Mouse (Mus musculus): ENCODE measurements around the gene Spns1.
"Not testable (repeated sequence)": the region's sequence is repeated elsewhere in the genome, so short reads cannot be mapped to it uniquely, and the experiment has no call there.

Gene Spns1

DNA sequence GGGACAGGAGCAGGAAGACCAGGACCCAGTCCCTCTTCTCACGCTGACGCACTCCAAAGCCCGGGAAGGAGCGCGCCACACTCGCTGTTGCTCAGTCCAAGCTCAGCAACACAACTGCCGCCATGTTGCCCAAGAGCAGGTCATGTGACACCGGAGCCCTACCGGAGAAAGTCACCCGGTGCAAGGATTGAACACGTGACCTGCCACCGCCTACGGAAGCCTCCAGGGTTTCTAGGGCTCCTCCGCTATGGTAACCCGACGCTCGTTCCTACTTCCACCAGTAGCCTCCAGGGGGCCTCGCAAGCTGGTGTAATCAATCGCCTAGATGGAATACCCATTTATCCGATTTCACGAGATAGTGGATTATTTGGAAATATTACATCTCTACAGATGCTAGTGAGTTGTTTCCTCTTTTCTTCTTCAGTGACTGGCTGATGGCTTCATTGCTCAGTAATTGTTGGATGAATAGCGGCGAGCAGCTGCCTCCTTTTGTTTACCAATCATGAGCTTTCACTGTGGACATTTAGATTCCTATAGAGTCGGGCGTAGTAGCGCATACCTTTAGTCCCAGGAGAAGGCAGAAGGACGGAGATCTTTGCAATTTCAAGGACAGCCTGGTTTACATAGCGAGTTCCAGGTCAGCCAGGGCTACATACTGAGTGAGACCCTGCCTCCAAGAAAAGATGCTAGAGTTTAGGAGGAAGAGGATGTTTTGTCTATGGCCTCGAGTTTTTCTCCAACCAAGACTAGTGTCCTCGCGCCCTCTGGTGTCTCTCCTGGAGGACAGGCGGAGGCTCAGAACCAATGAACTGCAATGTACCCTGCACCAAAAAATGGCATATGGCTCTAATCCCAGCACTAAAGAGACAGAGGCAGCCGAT, at the start of gene Spns1:
Gene Spns1, minus strand, starts transcription at position 173 of the 881 bp plus-strand sequence.
- peak; percentile 89 for DNase-seq (ENCODE audit: low spot score)

DNA sequence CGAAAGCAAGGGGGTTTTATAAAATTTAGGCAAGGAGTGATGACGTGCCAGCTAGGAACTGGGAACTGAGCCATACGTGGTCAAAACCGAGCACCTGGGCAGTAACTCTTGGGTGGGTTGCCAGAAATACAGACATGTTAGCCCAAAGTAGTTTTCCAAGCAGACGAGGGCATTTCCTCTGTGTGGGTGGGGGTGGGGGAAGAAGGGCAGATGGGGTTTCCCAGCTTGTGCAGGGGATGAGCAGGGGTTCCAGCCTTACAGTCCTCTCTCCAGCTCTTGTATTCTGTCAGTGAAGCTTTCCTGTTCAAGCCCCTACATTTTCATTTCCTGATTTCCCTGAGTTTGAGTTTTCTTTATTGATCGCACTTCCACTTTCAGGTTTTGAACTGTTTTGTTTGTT, 46.9 kb upstream of the Spns1 start:
- DNase-seq (ENCODE audit: low spot score): no peak

DNA sequence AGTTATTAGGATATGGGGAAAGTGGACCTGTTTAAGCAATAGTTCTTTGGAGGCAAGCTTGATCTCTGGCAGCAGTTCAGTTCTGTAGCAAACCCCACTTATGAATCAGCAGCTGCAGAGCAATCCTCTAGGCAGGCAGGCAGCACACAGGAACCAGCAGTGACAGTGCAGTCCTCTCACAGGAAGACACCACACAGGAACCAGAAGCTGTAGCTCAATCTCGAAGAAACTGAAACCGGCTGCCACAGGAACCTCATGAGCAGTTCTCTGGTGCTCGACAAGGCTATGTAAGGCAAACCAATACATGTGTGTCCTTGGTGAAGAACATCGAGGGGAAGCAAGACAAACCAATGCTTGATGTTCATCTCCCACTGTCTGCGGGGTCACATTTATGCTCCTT, 44.5 kb upstream of the Spns1 start:
- DNase-seq (ENCODE audit: low spot score): no peak

DNA sequence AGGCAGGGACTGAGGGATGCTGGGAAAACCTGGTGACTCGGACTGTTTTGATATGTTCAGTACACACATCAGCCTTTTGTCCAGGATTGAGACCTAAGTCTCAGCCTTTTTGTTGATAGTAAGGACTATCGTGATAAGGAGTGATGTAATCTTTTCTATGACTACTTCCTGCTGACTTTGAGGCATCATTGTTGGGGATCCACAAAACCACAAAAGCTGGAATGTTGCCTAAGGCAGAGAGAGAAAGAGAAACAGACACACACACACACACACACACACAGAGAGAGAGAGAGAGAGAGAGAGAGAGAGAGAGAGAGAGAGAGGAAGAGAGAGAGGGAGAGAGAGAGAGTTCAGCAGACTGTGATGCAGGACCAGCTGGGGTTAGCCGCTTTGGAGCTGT, 41.2 kb upstream of the Spns1 start:
- DNase-seq (ENCODE audit: low spot score): no peak

DNA sequence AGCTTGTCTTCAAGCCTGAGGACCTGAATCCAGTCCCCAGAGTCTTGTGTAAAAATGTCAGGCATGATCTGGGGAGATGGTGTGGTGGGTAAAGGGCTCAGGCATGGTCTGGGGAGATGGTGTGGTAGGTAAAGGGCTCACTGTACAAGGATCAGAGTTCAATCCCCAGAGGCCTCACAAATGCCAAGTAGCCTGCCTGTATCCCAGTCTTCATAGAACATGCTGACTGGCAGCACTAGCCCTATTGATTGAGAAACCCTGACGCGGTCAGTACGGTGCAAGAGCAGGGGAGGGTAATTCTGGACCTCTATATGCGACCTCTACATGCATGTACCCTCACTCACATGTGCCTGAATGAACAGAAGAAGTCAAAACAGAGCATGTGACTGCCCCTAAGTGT, 40.4 kb upstream of the Spns1 start:
- no peak for DNase-seq (ENCODE audit: low spot score)

DNA sequence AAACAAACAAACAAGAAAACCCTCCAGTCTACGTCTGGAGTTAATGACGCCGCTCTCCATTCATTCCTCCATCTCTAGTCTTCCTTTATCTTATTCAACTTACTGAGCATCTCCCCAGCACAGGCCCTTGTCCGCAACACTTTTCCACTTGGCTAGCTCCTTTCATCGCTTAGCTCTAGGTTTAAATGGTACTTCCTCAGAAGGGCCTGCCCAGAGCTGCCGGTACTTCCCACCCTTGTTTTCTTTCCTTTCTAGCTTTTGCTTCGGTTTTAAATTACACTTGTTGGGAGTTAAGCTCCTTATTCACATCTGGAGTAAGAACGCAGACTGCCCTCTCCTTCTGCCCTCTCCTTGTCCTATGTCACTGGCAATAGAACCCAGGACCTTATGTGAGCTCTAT, 39.8 kb upstream of the Spns1 start:
- no peak for DNase-seq (ENCODE audit: low spot score)

DNA sequence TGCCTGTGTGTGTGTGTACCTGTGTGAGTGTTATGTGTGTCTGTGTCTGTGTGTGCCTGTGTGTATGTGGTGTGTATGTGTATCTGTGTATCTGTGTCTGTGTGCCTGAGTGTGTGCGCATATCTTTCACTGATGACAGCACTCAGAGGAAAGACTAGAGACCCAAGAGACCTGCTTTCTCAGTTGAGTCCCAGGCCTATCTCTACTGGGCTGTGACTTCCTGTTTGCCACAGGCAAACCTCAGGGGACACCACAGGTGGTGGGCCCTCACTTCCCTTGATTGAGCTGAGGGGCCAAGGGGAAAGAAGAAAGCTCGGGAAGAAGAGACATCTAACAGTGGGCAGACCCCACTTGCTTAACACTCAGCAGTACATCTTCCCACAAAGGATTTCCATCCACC, 39.4 kb upstream of the Spns1 start:
- no peak for DNase-seq (ENCODE audit: low spot score)

DNA sequence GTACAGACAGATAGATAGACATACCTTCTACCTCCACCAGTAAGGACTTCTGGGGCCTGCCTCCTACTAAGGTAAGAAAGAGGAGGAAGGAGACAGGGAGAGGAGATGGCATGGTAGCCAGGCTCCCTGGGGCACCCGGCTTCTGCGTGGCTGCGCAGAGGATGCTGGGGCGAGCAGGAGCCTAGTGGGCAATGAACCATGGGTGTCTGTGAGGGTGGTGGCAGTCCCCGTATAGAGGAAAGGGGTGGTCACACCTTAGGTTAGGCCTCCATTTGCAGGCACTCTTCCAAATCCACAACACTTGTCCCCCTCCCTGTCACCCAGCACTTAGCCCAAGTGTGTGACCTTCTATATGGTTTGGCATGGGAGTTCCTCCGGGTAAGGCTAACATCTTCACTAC, 37.5 kb upstream of the Spns1 start, which contains the start of gene Cd19:
Gene Cd19, minus strand, starts transcription at position 165 of the 400 bp plus-strand sequence.
- no peak for DNase-seq (ENCODE audit: low spot score)

DNA sequence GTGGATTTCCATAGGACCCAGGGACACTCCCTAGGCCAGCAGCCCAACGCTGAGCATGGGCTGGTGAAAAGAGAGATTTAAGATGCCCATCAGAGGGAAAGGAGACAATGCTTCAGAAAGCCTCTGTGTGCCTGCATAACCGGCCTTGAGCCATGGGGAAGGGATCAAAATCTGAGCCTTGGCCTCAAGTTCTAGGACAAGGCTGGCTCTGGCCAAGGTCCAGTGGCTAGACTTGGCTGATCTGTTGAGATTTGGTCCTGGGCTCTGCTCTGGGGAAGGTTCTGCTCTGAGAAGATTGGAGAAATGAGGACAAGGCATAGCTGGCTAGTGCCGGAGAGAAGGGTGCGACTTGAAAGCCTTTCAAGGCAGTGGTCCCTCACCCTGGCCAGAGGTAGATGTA, 33.8 kb upstream of the Spns1 start:
- no peak for DNase-seq (ENCODE audit: low spot score)

DNA sequence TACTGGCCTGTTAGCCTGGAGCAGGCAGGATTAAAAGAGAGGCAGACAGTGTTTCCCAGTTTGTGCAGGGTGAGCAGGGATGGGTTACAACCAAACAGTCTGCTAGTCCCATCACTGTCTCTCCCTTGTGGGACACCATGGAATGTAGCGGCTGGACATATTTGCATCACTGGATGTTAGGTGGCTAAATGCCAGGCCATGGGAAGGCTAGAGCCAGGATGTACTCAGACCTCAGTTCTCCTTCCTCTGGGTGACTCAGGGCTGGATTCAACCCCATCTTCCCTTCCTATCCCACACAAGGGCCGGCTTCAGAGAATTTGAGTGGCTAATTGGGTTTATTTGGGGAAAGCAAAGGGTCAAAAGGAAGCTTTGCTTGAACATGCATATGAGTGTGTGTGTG, 31.4 kb upstream of the Spns1 start:
- no peak for DNase-seq (ENCODE audit: low spot score)

DNA sequence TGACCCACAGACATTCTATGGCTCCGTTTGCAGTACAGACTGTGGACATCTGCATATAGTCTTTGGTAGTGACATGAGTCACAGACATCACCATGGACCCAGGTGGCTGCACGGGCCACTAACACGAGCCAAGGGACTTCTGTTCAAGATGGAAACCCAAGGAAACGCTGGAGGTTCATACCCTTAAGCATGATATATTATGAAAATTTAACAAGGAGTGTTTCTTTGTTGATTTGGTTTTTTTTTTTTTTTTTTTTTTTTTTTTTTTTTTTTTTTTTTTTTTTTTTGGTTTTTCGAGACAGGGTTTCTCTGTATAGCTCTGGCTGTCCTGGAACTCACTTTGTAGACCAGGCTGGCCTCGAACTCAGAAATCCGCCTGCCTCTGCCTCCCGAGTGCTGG, 25.3 kb upstream of the Spns1 start:
- not testable (repeated sequence) for DNase-seq (ENCODE audit: low spot score)

DNA sequence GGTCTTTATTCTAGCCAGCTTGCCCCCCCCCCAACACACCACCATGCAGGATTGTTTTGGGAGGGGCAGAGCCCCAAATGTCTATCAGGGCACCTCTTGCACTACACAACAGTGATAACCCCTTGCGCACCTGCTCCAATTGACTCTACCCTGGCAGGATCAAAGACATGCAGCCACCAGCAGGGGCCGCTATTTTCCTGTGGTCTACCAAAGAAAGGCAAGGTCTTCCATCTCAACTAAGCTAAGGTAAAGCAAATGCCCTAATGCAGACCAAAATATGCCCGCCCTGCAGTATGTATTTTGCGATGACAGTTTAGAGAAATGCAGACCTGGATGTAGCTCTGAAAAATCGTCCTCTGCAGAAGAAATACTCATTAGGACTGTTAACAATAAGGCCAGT, 22.3 kb upstream of the Spns1 start:
- peak; percentile 84 for DNase-seq (ENCODE audit: low spot score)

DNA sequence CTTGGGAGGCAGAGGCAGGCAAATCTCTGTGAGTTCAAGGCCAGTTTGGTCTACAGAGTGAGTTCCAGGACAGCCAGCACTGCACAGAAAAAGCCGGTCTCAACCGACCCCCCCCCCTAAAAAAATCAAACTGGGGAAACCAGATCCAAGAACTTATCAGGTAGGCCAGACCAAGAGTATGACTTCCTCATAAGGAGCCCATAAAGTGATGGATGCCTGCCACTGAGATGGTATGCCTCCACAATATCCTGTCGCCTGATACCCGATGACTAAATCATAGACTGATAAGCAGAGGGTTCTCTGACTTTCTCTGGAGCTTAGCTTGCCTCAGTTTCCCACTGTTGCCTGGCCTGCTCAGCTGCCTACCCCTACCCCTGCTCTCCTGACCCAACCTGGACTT, 20.6 kb upstream of the Spns1 start:
- DNase-seq (ENCODE audit: low spot score): no peak

DNA sequence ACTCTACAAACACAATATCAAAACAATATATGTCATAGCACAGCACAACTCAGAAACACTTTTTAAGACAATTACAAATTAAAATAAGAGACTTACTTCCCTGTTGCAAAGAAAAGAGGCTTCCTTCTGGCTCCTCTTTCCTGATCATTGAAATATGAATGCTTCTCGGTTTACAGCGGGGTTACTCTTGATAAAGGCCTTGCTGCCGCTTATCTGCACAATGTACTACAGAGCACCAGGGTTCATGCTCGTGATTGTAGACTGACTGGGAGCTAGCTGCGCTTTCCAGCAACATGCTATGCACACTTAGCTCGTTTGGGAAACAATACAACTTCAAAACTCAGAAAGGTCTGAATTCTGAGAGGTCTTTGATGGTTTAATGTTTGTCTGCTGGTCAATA, 20.0 kb upstream of the Spns1 start:
- no peak for DNase-seq (ENCODE audit: low spot score)

DNA sequence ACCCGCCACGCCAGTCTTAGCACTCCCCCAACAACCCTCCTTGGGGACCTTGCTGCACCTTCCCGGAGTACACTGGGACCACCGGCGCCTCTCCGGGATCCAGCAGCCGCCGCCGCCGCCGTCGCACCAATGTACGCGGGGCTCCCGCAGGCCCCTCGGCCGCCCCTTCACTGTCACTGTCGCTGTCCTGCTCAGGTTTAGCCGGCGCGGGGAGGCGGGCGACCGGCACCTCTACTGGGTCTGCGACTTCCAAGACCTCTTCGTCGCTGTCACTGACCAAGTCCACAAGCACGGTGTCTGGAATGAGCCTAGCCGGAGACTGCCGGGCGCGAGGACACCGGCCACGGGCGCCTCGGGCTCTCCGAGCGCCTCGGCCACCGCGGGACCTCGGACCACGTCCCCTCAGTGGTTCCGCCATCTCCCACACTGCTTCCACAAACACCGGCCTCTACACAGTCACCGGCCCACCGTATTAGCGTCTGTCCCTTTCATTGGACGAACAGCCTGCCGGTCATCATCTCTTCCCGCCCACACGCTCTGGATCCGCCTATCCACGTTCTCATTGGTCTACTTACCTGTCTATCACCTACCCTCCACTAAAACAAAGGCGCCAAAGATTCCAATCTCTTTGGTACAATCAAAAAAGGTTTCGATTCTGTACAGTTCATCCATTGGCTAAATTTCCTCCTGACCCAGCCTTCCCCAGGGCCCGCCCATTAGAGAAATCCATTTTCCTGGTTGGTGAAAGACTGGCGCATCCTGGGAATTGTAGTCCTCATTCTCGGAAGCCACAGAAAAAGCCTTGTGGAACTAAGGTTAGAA, 19.3 kb upstream of the Spns1 start, which contains the start of gene Nfatc2ip:
Gene Nfatc2ip, minus strand, starts transcription at position 440 of the 822 bp plus-strand sequence.
- DNase-seq (ENCODE audit: low spot score): peak; percentile 90

DNA sequence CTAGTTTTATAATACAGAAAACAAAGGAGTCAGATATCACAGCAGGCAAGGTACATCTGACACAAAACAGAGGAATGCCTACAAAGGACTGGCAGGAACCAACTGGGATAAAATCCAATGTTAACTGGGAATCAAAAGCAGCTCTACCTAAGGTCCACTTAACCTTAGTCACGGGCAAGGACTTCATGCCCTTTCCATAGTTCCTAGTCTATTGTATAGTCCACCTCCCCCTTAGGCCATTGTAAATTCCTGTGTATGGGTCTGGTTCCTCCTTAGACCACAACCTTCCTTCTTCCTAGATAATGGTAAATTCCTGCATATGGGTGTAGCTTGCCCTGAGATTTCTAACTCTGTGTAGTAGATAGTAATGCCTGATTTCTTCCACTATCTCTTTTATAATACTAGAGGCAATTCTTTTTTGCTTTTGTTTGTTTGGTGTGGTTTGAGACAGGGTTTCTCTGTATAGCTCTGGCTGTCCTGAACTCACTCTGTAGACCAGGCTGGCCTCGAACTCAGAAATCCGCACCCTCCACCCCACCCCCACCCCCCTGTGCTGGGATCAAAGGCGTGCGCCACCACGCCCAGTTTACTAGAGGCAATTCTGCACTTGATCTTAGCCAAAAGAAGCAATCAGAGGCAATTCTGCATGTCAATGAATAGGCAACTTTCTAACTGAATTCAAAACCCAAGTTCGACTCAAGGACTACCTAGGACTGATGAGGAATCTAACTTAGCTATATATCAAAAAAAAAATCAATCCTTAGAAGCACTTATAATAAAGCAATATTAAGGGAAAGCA, 15.0 kb upstream of the Spns1 start:
- not testable (repeated sequence) for DNase-seq (ENCODE audit: low spot score)

DNA sequence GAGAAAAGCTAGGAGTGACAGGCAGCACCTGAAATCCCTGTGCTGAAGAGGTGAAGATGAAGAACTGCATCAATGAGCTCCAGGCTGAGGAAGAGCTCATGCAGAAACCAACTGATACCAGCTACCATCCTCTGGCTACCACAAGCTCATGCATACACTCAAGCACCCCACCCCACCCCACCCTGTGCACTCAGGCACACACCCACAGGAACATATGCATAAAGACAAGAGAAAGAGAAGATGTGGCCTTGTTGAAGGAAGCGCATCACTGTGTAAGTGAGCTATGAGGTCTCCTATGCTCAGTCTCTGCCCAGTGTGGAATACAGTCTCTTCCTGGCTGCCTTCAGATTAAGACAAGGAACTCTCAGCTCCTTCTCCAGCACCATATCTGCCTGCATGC, 10.9 kb upstream of the Spns1 start:
- DNase-seq (ENCODE audit: low spot score): no peak

DNA sequence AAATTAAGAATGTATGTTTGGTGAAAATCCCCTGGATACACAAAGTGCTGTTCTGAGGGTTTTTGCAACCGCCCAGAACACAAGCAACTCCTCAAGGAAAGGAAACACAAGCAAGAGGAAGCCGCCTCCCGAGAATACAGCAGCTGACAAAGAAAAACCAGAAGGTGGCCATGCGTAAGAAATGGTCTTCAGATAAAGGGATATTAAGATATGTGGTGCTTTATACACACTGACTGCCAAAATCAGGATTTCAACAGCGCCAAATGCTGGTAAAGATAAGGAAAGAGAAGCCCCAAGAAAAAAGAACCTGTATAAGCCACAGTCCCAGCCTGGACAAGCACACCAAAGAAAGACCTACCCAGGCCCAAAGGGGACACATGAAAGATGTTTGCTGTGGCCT, 6.3 kb upstream of the Spns1 start:
- DNase-seq (ENCODE audit: low spot score): no peak

DNA sequence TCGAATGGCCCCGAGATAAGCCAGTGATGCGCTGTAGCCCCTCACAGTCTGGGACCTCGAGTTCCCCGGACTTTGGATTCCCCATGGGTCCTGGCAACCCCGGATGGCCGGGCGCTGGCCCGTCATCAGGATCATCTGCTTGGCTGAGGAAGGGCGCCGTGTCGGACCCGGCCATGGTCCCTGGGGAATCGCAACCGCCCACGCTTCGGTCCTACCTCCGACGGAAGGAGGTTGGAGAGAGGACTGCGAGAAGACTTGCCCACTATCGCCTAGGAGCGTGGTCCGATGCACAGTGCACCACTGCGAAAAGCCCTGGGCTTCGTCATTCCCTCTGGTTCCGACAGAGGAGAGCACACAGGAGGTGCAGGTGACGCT, 360 bp downstream of the Spns1 start:
- peak; percentile 11 for DNase-seq (ENCODE audit: low spot score)

DNA sequence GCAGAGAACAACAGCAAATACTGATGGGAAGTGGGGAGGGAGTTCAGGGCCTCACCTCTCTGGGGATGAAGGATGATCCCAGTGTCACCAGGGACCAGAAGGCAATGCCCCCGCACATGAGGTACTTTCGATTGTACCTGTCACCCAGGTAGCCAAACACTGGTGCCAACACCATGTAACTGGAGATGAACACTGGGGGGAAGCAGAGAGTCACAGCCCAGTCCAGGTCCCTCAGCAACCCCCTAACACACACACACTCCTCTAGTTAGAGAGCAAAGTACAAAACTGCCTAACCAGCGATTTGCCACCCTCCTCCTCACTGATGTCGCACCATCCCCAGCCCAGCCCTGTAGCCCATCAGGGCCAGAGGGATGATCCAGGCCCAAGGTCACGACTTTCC, 2.2 kb downstream of the Spns1 start:
- DNase-seq (ENCODE audit: low spot score): no peak

DNA sequence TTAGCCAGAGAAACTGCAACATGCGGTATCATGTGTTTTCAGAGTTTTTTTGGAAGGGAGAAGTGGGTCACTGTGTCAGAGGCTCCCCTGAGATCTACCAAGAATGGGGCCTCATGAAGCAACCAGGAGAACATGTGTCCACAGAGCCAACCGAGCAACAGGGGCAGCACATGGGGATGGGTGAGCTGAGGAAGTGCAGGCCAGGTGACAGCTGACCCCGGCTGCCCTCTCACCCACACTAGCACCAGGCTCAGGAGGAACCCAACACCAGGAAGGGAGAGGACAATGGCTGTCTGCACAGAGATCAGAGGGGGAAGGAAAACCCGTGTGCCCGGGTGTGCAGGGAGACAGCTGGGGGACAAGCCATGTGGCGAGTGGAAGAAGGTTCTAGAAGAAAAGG, 2.7 kb downstream of the Spns1 start:
- DNase-seq (ENCODE audit: low spot score): no peak

DNA sequence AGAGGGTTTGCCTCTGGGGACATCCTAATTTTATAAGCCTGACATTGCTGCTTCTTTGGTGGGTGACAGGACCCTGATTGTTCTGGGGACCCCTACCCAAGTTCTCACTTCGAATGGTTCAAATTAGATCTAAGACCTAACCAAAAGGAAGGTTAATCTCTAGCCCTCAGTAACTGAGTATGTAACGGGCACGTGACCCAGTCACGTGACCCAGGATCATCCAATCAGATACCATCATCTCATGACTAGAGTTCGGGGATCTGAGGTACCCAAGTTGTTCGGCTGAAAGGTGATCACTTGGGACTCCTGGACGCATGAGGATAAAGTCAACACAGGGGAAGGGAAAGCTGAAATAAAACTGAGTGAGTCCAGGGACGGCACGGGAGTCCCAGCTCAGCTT, 4.2 kb downstream of the Spns1 start:
- no peak for DNase-seq (ENCODE audit: low spot score)
